Mouse (Mus musculus): ENCODE results near the gene Serinc3. TPM values are rescaled to one million over a fixed set of nuclear protein-coding genes. Genes with fewer than 3 reads are reported as not detected.

The Serinc3 gene
- polyA plus RNA-seq, 1 experiment from 2014 or later = 62.2 TPM

GRCm38 (mm10) chr2:163617874-163618273, 27.1 kb downstream of the Serinc3 start:
- H3K4me2 ChIP-seq (ENCODE audit: low read depth, low read length) = no peak overlapping the region
- H3K4me3 ChIP-seq (replicated peaks; ENCODE audit: low read length) = no peak overlapping the region
- H3K27me3 ChIP-seq (ENCODE audit: control insufficient read depth, insufficient read depth, low read length) = no peaks in the 10 kb centered on the region
- no peak overlapping the region for H3K27ac ChIP-seq (ENCODE audit: low read length)
- no peak overlapping the region for H3K9ac ChIP-seq (ENCODE audit: low read length)
- 93% methylated on average over 4 of the region's 4 CpGs for WGBS
- H3K36me3 ChIP-seq (ENCODE audit: control insufficient read depth, insufficient read depth, low read length) = peaks cover 15% of the 10 kb centered on the region
- no peak for ATAC-seq (ENCODE audit: insufficient read depth, low FRiP score)
- no peaks in the 10 kb centered on the region for H3K9me3 ChIP-seq (replicated peaks; ENCODE audit: control insufficient read depth, low read length)
- no peaks in the 10 kb centered on the region for H3K4me1 ChIP-seq (ENCODE audit: control insufficient read depth, insufficient read depth, low read length)

GRCm38 (mm10) chr2:163617232-163617863, 27.6 kb downstream of the Serinc3 start:
- no peak for ATAC-seq (ENCODE audit: insufficient read depth, low FRiP score)
- Histone ChIP-seq H3K4me2 (ENCODE audit: low read depth, low read length) (no peak overlapping the region), H3K9ac (ENCODE audit: low read length) (no peak overlapping the region), H3K27ac (ENCODE audit: low read length) (no peak overlapping the region), H3K27me3 (ENCODE audit: control insufficient read depth, insufficient read depth, low read length) (no peaks in the 10 kb centered on the region), H3K36me3 (ENCODE audit: control insufficient read depth, insufficient read depth, low read length) (peaks cover 19% of the 10 kb centered on the region), H3K9me3 (replicated peaks; ENCODE audit: control insufficient read depth, low read length) (no peaks in the 10 kb centered on the region), H3K4me1 (ENCODE audit: control insufficient read depth, insufficient read depth, low read length) (no peaks in the 10 kb centered on the region), H3K4me3 (replicated peaks; ENCODE audit: low read length) (no peak overlapping the region)
- 68% methylated on average over 3 of the region's 3 CpGs for WGBS

- ATAC-seq (ENCODE audit: insufficient read depth, low FRiP score) = no peak
- Histone ChIP-seq H3K4me3 (replicated peaks; ENCODE audit: low read length) (no peak overlapping the region), H3K4me2 (ENCODE audit: low read depth, low read length) (no peak overlapping the region), H3K27ac (ENCODE audit: low read length) (no peak overlapping the region), H3K4me1 (ENCODE audit: control insufficient read depth, insufficient read depth, low read length) (no peaks in the 10 kb centered on the region), H3K27me3 (ENCODE audit: control insufficient read depth, insufficient read depth, low read length) (no peaks in the 10 kb centered on the region), H3K36me3 (ENCODE audit: control insufficient read depth, insufficient read depth, low read length) (peaks cover 19% of the 10 kb centered on the region), H3K9ac (ENCODE audit: low read length) (no peak overlapping the region), H3K9me3 (replicated peaks; ENCODE audit: control insufficient read depth, low read length) (no peaks in the 10 kb centered on the region)
- WGBS = 76% methylated on average over 3 of the region's 3 CpGs
Observed at GRCm38 (mm10) chr2:163616652-163617227, 28.2 kb downstream of the Serinc3 start.

GRCm38 (mm10) chr2:163615906-163616651, 28.9 kb downstream of the Serinc3 start:
- Histone ChIP-seq H3K9ac (ENCODE audit: low read length) (no peak overlapping the region), H3K36me3 (ENCODE audit: control insufficient read depth, insufficient read depth, low read length) (peaks cover 19% of the 10 kb centered on the region), H3K4me1 (ENCODE audit: control insufficient read depth, insufficient read depth, low read length) (no peaks in the 10 kb centered on the region), H3K27me3 (ENCODE audit: control insufficient read depth, insufficient read depth, low read length) (no peaks in the 10 kb centered on the region), H3K4me3 (replicated peaks; ENCODE audit: low read length) (no peak overlapping the region), H3K9me3 (replicated peaks; ENCODE audit: control insufficient read depth, low read length) (no peaks in the 10 kb centered on the region), H3K27ac (ENCODE audit: low read length) (no peak overlapping the region), H3K4me2 (ENCODE audit: low read depth, low read length) (no peak overlapping the region)
- WGBS = 85% methylated on average over 4 of the region's 4 CpGs
- no peak for ATAC-seq (ENCODE audit: insufficient read depth, low FRiP score)

- Histone ChIP-seq H3K9me3 (replicated peaks; ENCODE audit: control insufficient read depth, low read length) (no peaks in the 10 kb centered on the region), H3K36me3 (ENCODE audit: control insufficient read depth, insufficient read depth, low read length) (peaks cover 19% of the 10 kb centered on the region), H3K9ac (ENCODE audit: low read length) (no peak overlapping the region), H3K4me1 (ENCODE audit: control insufficient read depth, insufficient read depth, low read length) (no peaks in the 10 kb centered on the region), H3K27me3 (ENCODE audit: control insufficient read depth, insufficient read depth, low read length) (no peaks in the 10 kb centered on the region), H3K27ac (ENCODE audit: low read length) (no peak overlapping the region), H3K4me2 (ENCODE audit: low read depth, low read length) (no peak overlapping the region), H3K4me3 (replicated peaks; ENCODE audit: low read length) (no peak overlapping the region)
- no peak for ATAC-seq (ENCODE audit: insufficient read depth, low FRiP score)
- WGBS = 92% methylated on average over 9 of the region's 9 CpGs
Observed at GRCm38 (mm10) chr2:163615401-163615800, 29.5 kb downstream of the Serinc3 start.

GRCm38 (mm10) chr2:163613990-163614389, 30.9 kb downstream of the Serinc3 start:
- no peak for ATAC-seq (ENCODE audit: insufficient read depth, low FRiP score)
- H3K9ac ChIP-seq (ENCODE audit: low read length) = no peak overlapping the region
- 94% methylated on average over 4 of the region's 4 CpGs for WGBS

GRCm38 (mm10) chr2:163613206-163613605, 31.7 kb downstream of the Serinc3 start:
- Histone ChIP-seq H3K4me2 (ENCODE audit: low read depth, low read length) (no peak overlapping the region), H3K36me3 (ENCODE audit: control insufficient read depth, insufficient read depth, low read length) (peaks cover 18% of the 10 kb centered on the region), H3K4me1 (ENCODE audit: control insufficient read depth, insufficient read depth, low read length) (no peaks in the 10 kb centered on the region), H3K9ac (ENCODE audit: low read length) (no peak overlapping the region), H3K27ac (ENCODE audit: low read length) (no peak overlapping the region), H3K4me3 (replicated peaks; ENCODE audit: low read length) (no peak overlapping the region), H3K27me3 (ENCODE audit: control insufficient read depth, insufficient read depth, low read length) (no peaks in the 10 kb centered on the region), H3K9me3 (replicated peaks; ENCODE audit: control insufficient read depth, low read length) (no peaks in the 10 kb centered on the region)
- WGBS = 95% methylated on average over 5 of the region's 5 CpGs
- no peak for ATAC-seq (ENCODE audit: insufficient read depth, low FRiP score)

More at GRCm38 (mm10) chr2:163613990-163614389, 30.9 kb downstream of the Serinc3 start:
- Histone ChIP-seq H3K27ac (ENCODE audit: low read length) (no peak overlapping the region), H3K4me3 (replicated peaks; ENCODE audit: low read length) (no peak overlapping the region), H3K27me3 (ENCODE audit: control insufficient read depth, insufficient read depth, low read length) (no peaks in the 10 kb centered on the region), H3K9me3 (replicated peaks; ENCODE audit: control insufficient read depth, low read length) (no peaks in the 10 kb centered on the region), H3K4me1 (ENCODE audit: control insufficient read depth, insufficient read depth, low read length) (no peaks in the 10 kb centered on the region), H3K36me3 (ENCODE audit: control insufficient read depth, insufficient read depth, low read length) (peaks cover 19% of the 10 kb centered on the region), H3K4me2 (ENCODE audit: low read depth, low read length) (no peak overlapping the region)

- Histone ChIP-seq H3K4me3 (replicated peaks; ENCODE audit: low read length) (no peak overlapping the region), H3K4me1 (ENCODE audit: control insufficient read depth, insufficient read depth, low read length) (no peaks in the 10 kb centered on the region), H3K4me2 (ENCODE audit: low read depth, low read length) (no peak overlapping the region), H3K27ac (ENCODE audit: low read length) (no peak overlapping the region), H3K9ac (ENCODE audit: low read length) (no peak overlapping the region), H3K36me3 (ENCODE audit: control insufficient read depth, insufficient read depth, low read length) (peaks cover 16% of the 10 kb centered on the region), H3K9me3 (replicated peaks; ENCODE audit: control insufficient read depth, low read length) (no peaks in the 10 kb centered on the region), H3K27me3 (ENCODE audit: control insufficient read depth, insufficient read depth, low read length) (no peaks in the 10 kb centered on the region)
- 65% methylated on average over 9 of the region's 9 CpGs for WGBS
- peak; percentile 56; the same call in 1 of the 2 replicates for ATAC-seq (ENCODE audit: insufficient read depth, low FRiP score)
Observed at GRCm38 (mm10) chr2:163611176-163611575, 33.8 kb downstream of the Serinc3 start.

GRCm38 (mm10) chr2:163609281-163609975, 35.5 kb downstream of the Serinc3 start:
- Histone ChIP-seq H3K27ac (ENCODE audit: low read length) (no peak overlapping the region), H3K9me3 (replicated peaks; ENCODE audit: control insufficient read depth, low read length) (no peaks in the 10 kb centered on the region), H3K27me3 (ENCODE audit: control insufficient read depth, insufficient read depth, low read length) (no peaks in the 10 kb centered on the region), H3K36me3 (ENCODE audit: control insufficient read depth, insufficient read depth, low read length) (peaks cover 13% of the 10 kb centered on the region), H3K4me3 (replicated peaks; ENCODE audit: low read length) (no peak overlapping the region), H3K9ac (ENCODE audit: low read length) (no peak overlapping the region), H3K4me1 (ENCODE audit: control insufficient read depth, insufficient read depth, low read length) (no peaks in the 10 kb centered on the region), H3K4me2 (ENCODE audit: low read depth, low read length) (no peak overlapping the region)
- WGBS = 84% methylated on average over 12 of the region's 12 CpGs
- ATAC-seq (ENCODE audit: insufficient read depth, low FRiP score) = no peak

Data from stomach, embryonic 16.5 days (tissue).